Mouse (Mus musculus): ENCODE results near the gene Gm7075.

GRCm38 (mm10) chr10:63439694-63440228 lies 18.2 kb upstream of the Gm7075 start:
- TF ChIP-seq CTCF (IDR thresholded peaks at IDR 0.05; ENCODE audit: extremely low read depth, insufficient read length, insufficient replicate concordance, low read depth, low read length) (no peak), POLR2A (IDR thresholded peaks at IDR 0.05; ENCODE audit: low read depth, low read length) (no peak)

Measured in small intestine, adult 2 months (tissue).